Mouse (Mus musculus) megakaryocyte-erythroid progenitor cell, adult 5 weeks (primary cell): Measurements from ENCODE around the gene Ptar1. TPM values are rescaled to one million over a fixed set of nuclear protein-coding genes. Genes with fewer than 3 reads are reported as not detected.

ENCODE experiments used
- polyA plus RNA-seq: library from polyadenylated mRNA; stranded (reverse); fragments of >175 nt; gene quantifications from 2 replicates; pipeline ENCODE4 v1.2.3, GENCODE M21; 2012

Gene Ptar1
- polyA plus RNA-seq: 0.43 and 0.94 TPM in 2 replicates

GRCm38 (mm10) chr19:23687296-23688021 lies at the start of gene Ptar1:
Gene Ptar1 (plus strand): TSS chr19:23687429.

GRCm38 (mm10) chr19:23652644-23653043 lies 34.6 kb upstream of the Ptar1 start, which contains the start of gene 1700028P14Rik:
Gene 1700028P14Rik (minus strand): TSS chr19:23652812.

GRCm38 (mm10) chr19:23758554-23759321 lies 71.5 kb downstream of the Ptar1 start, which contains the start of gene Apba1:
Gene Apba1 (plus strand): TSS chr19:23758887.

Other genes starting within 250 kb of the Ptar1 start
- 0.13 and 0.35 TPM in 2 replicates for gene Mamdc2, start 239.0 kb upstream of the Ptar1 start, polyA plus RNA-seq
- not detected in 2 replicates for gene 1700028P14Rik, start 34.6 kb upstream of the Ptar1 start, polyA plus RNA-seq
- 4.5 and 9.5 TPM in 2 replicates for gene Apba1, start 71.5 kb downstream of the Ptar1 start, polyA plus RNA-seq